ENCODE assay signal across 10 mouse cellular contexts in the genomic region with DNA sequence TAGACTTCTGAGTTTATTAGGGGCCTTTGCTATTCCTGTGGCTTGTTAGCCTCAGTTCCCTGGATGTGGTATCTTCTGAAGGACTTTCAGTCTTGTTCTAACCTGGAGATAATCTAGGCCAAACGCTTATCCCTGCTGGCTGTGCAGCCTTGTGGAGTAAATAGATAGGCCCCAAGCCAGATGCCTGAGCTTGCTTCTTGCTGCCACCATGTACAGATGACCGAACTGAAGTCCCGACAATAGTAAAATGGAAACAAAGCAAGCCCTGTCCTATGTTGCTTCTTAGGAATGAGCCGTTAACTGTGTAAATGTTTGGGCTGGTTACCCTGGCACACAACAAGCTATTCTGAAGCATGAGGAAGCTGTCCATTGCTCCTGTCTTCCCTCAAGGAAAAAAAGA.
DNase-seq lines count a peak whose midpoint lies in the region; ATAC-seq lines count a peak whose summit lies in the region.
"Had no signal": no experiment of that assay in that cellular context is flagged by ENCODE, and none has a peak within 500 bp of the region (broad histone marks: within the 10 kb centered on the region; RNA-seq: fewer than 3 reads in every experiment).

No protein-coding gene starts in this region.

- no peaks in the 10 kb centered on the region for H3K36me3 ChIP-seq in heart, embryonic 16.5 days (ENCODE audit: control insufficient read depth, insufficient read depth)
- H3K36me3 ChIP-seq: limb, embryonic 10.5 days had no signal

- ATAC-seq in heart, embryonic 16.5 days (replicated peaks; ENCODE audit: extremely low read depth, insufficient read depth, low FRiP score): no peak; the same call in 1 of the 2 replicates
- ATAC-seq in megakaryocyte progenitor cell, adult 5-6 weeks (replicated peaks; ENCODE audit: poor library complexity): peak; percentile 62
- ATAC-seq in megakaryocyte, adult 5-6 weeks (ENCODE audit: poor library complexity, severe bottlenecking): no peak

- H3K4me1 ChIP-seq in heart, embryonic 16.5 days (ENCODE audit: control insufficient read depth, insufficient read depth, low read length): peaks cover 24% of the 10 kb centered on the region

- no peak overlapping the region for H3K4me2 ChIP-seq in heart, embryonic 16.5 days (ENCODE audit: low read depth, low read length)

- H3K4me3 ChIP-seq in heart, embryonic 16.5 days (ENCODE audit: low read length): no peak overlapping the region

- H3K9ac ChIP-seq in heart, embryonic 16.5 days (ENCODE audit: low read length): no peak overlapping the region; the same call in 1 of the 2 replicates

- peak overlapping the region; percentile 68 for H3K27ac ChIP-seq in heart, embryonic 16.5 days (ENCODE audit: low read length)

- WGBS in heart, embryonic 16.5 days: 17% methylated on average over 4 of the region's 4 CpGs

- H3K9me3 ChIP-seq in heart, embryonic 16.5 days (replicated peaks; ENCODE audit: control insufficient read depth, low read length): no peaks in the 10 kb centered on the region
- H3K9me3 ChIP-seq: limb, embryonic 10.5 days had no signal

- DNase-seq in embryo, embryonic 11 days: peak; percentile 12
- DNase-seq in embryo, embryonic 10 days (ENCODE audit: low spot score): no peak
- peak; percentile 25 for DNase-seq in brain, adult 2 months (ENCODE audit: low read depth, low spot score)
- DNase-seq in kidney, postnatal 14 days: no peak
- no peak for DNase-seq in right cerebral cortex, postnatal 14 days
- DNase-seq: kidney, adult 9 months had no signal

- H3K27me3 ChIP-seq in heart, embryonic 16.5 days (ENCODE audit: control insufficient read depth, insufficient read depth, low read length): no peaks in the 10 kb centered on the region

Comparison
In these comparisons a context has a peak if more than half of its experiments do, and no peak if none do; other contexts are left out.
1. DNase-seq: peak in embryo, embryonic 11 days (single experiment) and brain, adult 2 months (single experiment); none in embryo, embryonic 10 days (single experiment), kidney, postnatal 14 days (single experiment) and right cerebral cortex, postnatal 14 days (single experiment).